Mouse (Mus musculus): ENCODE results near the gene Olfr822.

GRCm38 (mm10) chr10:130096104-130096503 lies 25.1 kb downstream of the Olfr822 start:
- TF ChIP-seq POLR2A (IDR thresholded peaks at IDR 0.05; ENCODE audit: borderline replicate concordance, low read depth, low read length) (no peak), CTCF (IDR thresholded peaks at IDR 0.05; ENCODE audit: low read depth, low read length) (no peak)
